Mouse (Mus musculus) spleen, adult 18-20 months (tissue): ENCODE data around the gene Crlf3.

Experiments used
- DNase-seq, 2 experiments: peaks; one replicate each; pipeline ENCODE4 v3.0.0; 2022; ENCODE audit warnings: mixed read lengths in 2 of 2

The Crlf3 gene

GRCm38 (mm10) chr11:80080826-80081728 lies at the start of gene Crlf3:
Gene Crlf3 (minus strand): TSS chr11:80080991.
- peak; percentile 92 to 96 for DNase-seq

- DNase-seq: no peak
These were observed 35.6 kb upstream of the Crlf3 start for GRCm38 (mm10) chr11:80116411-80116810.

GRCm38 (mm10) chr11:80104407-80104806 lies 23.6 kb upstream of the Crlf3 start:
- no peak for DNase-seq

- DNase-seq: no peak
These were observed 20.5 kb upstream of the Crlf3 start for GRCm38 (mm10) chr11:80101298-80101697.

GRCm38 (mm10) chr11:80098444-80099056 lies 17.8 kb upstream of the Crlf3 start:
- DNase-seq: no peak

GRCm38 (mm10) chr11:80090555-80091164 lies 9.9 kb upstream of the Crlf3 start:
- DNase-seq: no peak

GRCm38 (mm10) chr11:80089817-80090214 lies 9.0 kb upstream of the Crlf3 start:
- DNase-seq: no peak

- peak; percentile 74 to 91 for DNase-seq
These were observed 8.4 kb upstream of the Crlf3 start, which contains the start of gene Atad5 for GRCm38 (mm10) chr11:80088917-80089816. Gene Atad5 (plus strand): TSS chr11:80089400.

- peak; percentile 62 to 90 for DNase-seq
These were observed 6.1 kb upstream of the Crlf3 start for GRCm38 (mm10) chr11:80086844-80087243.

GRCm38 (mm10) chr11:80085356-80086055 lies 4.7 kb upstream of the Crlf3 start:
- peak in 1 of 2 experiments; percentile 49 for DNase-seq

- DNase-seq: no peak
These were observed 1.1 kb upstream of the Crlf3 start for GRCm38 (mm10) chr11:80081786-80082319.

GRCm38 (mm10) chr11:80080381-80080825 lies 388 bp downstream of the Crlf3 start:
- no peak for DNase-seq

GRCm38 (mm10) chr11:80079751-80080150 lies 1.0 kb downstream of the Crlf3 start:
- DNase-seq: no peak

- no peak for DNase-seq
These were observed 2.0 kb downstream of the Crlf3 start for GRCm38 (mm10) chr11:80078831-80079230.

- no peak for DNase-seq
These were observed 2.8 kb downstream of the Crlf3 start for GRCm38 (mm10) chr11:80077784-80078545.

GRCm38 (mm10) chr11:80075608-80076277 lies 5.0 kb downstream of the Crlf3 start:
- no peak for DNase-seq

GRCm38 (mm10) chr11:80072365-80072764 lies 8.4 kb downstream of the Crlf3 start:
- DNase-seq: no peak

GRCm38 (mm10) chr11:80071039-80071438 lies 9.8 kb downstream of the Crlf3 start:
- no peak for DNase-seq

- DNase-seq: no peak
These were observed 11.0 kb downstream of the Crlf3 start for GRCm38 (mm10) chr11:80069815-80070214.

GRCm38 (mm10) chr11:80067558-80067957 lies 13.2 kb downstream of the Crlf3 start:
- peak in 1 of 2 experiments; percentile 33 for DNase-seq
